Mouse (Mus musculus): ENCODE results near the gene 3110070M22Rik.
"Not testable (repeated sequence)": the region's sequence is repeated elsewhere in the genome, so short reads cannot be mapped to it uniquely, and the experiment has no call there.

Gene 3110070M22Rik

DNA sequence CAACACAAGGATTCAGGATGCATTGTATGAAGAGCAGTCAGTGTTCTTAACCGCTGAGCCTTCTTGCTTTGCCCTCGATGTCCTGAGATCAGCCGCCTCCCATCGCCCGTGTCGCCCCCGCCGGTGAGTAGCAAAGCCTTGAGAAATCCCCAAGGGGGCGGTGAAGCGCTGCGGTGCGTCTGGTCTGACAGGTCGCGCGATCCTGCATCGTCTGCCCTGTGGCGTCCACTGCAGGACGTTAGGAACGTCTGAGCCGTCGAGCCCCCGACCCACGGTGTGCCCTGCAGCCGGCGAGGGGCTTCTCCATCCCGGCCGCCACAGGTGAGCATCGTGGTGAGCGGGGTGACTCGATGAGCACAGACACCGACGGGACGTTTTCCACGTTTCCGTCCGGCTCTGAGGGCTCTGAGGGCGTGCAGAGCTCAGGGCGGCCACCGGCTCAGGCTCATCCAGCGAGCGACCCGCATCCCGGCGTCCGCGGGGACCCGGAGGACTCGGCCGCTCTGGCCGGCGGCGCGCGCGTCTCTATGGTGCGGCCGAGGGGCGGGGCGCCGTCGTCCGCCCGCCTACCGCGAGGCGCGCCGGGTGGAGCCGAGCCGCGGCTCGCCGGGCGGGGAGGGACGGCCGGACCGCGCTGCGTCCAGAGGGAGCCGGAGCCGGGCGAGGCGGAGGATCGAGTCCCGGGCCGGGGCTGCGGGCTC is at the start of gene 3110070M22Rik, which contains the start of gene Tmem267:
Gene 3110070M22Rik, minus strand, starts transcription at position 504 of the 701 bp plus-strand sequence.
Gene Tmem267, plus strand, starts transcription at position 160 of the 701 bp plus-strand sequence.
- peak; percentile 75 to 76 for DNase-seq (ENCODE audit: low spot score in 2 of 2)

DNA sequence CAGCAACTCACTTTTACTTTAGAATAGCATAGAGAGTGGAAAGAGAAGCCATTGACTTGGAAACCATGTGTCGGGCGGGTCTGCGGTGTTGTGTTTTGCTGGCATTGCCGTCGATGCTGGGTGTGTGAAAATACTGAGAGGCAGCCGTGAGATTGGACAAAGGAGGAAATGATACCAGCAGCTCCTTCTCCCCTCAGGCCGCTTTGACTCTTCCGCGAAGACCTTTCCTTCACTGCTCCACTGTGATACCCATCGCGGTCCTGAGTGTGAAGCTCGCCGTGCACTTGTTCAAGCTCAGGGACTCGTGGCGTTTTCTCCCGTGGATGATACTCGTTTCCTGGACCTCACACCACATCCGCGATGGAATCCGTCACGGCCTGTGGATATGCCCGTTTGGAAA is 6.8 kb upstream of the 3110070M22Rik start:
- DNase-seq (ENCODE audit: low spot score in 2 of 2) = not testable (repeated sequence)

DNA sequence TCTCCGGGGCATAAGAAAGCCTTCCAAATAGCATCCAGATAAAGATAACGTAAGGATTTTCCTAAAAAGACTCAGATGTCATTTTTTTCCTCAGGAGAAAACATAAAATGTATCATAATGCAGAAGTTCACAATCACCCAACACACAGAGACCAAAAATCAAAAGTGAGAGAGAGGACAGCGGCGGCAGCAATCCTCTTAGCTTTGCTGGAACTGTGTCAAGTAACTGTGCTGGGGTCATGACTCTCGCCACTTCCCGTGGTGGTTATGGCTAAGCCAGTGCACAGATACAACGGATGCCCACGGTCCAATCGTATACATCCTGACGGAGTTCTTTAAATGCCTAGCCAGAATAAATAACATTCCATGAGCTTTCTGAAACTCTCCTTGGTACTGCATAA is 3.9 kb upstream of the 3110070M22Rik start:
- not testable (repeated sequence) for DNase-seq (ENCODE audit: low spot score in 2 of 2)

DNA sequence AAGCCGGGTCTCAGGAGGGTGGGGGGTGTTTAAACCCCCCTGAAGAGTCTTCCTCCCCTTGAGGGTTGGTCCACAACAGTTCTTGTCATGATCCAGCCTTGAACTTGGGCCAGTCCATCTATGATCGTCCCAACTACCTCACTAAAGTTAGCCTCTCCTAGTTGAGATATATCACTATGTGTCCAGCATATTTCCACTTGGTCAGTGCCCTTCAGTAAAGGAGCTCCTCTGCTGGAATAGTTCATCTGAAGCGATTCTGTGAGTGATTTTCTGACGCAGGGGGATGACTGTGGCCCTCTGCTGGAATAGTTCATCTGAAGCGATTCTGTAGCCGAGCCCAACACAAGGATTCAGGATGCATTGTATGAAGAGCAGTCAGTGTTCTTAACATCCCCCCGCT is 829 bp downstream of the 3110070M22Rik start:
- DNase-seq (ENCODE audit: low spot score in 2 of 2) = no peak

DNA sequence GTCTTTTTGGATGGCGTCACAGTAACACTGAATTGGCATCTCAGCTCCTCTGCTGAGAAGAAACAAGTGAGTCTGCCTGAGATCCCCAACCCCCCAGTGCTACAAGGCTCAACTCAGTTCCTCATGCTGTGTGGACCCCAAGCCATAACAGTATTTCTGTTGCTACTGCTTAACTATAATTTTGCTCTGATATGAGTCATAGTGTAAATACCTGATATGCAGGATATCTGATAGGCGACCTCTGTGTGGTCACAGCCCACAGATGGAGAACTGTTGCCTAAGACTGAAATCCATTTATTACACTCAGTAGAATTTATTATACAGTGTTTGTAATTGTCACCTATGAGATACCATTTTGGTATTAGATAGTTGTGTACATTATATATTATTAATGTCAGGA is 10.4 kb downstream of the 3110070M22Rik start:
- DNase-seq (ENCODE audit: low spot score in 2 of 2) = no peak

DNA sequence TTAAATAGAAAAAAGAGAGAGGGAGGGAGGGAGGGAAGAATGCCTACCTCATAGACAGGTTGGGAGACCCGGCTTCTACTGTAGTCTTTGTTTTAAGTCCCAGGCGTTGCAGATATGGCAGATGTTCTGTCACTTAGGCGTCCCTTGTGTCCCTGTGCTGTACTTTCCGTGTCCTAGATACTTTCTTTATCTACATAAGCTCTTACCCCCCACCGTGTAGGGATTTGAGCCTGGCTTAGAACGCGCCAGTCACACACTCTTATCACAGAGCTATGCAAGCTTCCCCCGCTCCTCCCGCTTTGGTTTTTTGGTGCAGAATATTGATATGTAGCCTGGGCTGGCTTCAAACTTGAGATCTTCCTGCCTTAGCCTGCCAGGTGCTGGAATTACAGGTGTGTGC is 11.6 kb downstream of the 3110070M22Rik start:
- DNase-seq (ENCODE audit: low spot score in 2 of 2) = no peak

DNA sequence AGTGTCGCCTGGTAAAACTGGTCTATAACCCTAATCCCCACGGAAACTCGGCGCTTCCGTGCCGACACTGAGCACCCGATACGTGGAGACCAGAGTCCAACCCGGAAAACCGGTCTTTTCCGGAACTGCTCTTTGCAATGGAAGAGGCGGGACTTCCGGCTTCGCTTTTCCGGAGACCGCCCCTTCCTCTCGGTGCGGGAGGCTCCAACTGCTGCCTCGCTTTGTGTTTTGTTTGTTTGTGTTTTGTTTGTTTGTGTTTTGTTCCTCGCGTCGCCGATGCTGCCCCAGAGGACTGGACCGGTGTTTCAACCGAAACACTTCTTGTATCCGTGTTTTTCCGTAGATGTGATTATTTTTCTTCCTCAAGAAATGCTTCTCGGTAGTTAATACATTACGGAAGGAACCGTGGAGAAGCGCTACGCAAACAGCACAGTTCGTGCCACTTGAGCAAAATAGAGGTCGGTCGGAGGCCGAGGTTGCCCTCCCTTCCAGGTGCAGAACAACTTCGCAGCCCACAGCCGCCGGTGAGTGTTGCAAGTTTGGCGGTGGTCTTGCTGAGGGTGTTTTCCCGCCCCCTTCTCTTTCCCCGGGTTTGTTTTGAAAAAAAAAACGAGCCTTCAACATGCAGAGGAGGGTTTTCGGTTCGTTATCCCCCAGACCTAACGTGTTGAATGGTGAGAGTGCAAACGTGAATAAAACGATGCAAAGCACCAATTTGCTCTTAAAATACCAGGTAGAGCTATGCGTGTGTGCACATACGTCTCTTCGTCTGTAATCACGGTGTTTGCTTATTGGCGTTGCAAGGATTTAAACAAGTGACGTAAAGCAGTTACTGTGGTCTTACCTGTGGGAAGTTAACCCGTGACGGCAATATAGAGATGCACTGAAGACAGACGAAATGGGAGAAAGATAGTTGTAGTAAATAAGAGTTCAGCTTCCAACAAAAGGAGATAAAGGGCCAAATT is 25.3 kb downstream of the 3110070M22Rik start, which contains the start of gene 4833420G17Rik:
Gene 4833420G17Rik, plus strand, starts transcription at position 173 of the 965 bp plus-strand sequence.
- DNase-seq (ENCODE audit: low spot score in 2 of 2) = peak; percentile 86 to 91

DNA sequence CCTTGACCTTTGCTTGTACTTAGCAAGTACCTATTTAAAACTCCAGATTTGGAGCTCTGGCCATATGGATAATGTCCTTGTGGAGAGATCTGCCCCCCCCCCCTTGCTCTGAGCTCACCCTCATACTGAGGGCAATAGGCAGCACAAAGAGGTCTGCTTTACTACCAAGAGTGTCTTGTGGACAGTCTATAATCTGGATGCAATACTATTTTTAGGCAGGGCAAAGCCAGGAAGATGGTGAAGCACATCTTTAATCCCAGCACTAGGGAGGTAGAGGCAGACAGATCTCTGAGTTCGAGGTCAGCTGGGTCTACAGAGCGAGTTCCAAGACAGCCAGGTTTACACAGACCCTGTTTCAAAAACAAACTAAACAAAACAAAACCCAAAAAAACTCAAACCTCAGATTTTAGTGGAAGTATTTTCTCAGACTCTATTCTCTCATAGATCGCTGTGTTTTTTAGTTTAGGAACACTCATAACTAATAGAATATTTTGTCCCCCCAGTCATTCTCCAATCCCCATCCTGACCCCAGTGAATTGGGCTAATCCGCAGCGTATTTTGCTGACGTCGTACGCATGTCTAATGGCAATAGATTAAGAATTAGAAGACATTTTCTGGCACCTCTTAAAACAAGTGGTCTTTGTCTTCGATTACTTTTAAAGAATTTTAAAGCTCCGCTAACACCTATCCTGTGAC is 26.1 kb downstream of the 3110070M22Rik start:
- DNase-seq (ENCODE audit: low spot score in 2 of 2) = no peak

DNA sequence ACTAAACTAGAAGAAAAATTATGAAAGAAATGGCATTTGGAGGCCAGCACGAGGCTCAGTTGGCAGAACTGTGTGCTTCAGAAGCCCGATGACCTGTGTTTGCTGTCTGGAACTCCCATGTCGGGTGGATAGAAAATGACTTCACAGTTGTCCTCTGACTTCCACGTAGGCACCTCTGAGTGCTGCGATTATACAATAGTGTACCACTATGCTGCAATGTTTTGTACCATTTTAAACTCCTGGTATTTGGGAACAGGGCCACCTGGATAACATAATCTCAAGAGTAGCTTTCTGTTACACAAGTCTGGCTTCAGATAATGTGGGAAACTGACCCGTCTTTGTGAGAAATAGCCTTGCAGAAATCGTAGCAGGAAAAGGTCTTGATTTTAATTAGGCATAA is 31.8 kb downstream of the 3110070M22Rik start:
- DNase-seq (ENCODE audit: low spot score in 2 of 2) = no peak

DNA sequence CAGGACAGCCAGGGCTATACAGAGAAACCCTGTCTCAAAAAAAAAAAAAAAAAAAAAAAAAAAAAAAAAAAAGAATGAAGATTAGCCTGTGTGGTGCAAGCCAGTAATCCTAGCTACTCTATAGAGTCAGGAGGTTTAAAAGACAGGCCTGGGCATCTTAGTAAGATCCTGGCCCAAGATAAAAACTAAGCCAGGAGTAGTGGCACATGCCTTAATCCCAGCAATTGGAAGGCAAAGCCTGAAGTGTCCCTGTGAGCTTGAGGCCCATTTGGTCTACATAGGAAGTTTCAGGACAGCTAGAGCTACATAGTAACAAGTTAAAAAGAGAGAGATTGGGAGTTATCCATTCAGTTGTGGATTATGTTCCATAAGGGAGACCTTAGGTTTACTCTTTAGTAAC is 33.1 kb downstream of the 3110070M22Rik start:
- no peak for DNase-seq (ENCODE audit: low spot score in 2 of 2)

DNA sequence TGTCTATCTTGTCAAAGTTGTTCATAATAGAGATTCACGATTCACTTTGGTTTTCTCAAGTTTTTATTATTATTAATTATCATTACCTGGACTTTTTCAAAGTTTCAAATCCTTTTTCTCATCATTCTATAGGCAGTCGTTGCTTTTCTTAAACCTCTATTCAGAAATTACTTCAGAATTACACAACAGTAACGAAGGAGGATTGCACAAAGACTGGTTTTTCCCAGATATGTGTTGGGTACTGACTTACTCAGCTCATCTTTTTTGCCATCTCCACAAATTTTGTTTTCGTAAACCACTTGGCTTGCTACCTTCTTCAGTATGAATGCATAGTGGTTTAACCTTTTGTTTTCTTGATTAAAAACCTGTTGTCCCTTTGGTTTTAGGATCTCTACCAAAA is 34.6 kb downstream of the 3110070M22Rik start:
- DNase-seq (ENCODE audit: low spot score in 2 of 2) = no peak

DNA sequence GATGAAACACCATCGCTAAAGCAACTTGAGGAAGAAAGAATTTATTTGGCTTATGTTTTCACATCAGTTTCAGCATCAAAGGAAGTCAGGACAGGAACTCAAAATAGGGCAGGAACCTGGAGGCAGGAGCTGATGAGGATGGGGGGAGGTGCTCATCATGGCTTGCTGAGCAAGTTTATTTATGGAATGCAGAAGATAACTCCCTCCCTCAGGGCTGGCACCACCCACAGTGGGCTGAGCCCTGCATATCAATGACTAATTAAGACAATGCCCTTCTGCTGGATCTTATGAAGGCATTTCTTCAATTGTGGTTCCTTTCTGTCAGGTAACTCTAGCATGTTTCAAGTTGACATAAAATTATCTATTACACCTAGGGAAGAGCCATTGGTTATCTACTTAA is 45.9 kb downstream of the 3110070M22Rik start:
- DNase-seq (ENCODE audit: low spot score in 2 of 2) = no peak
